Mouse (Mus musculus) right cerebral cortex, postnatal 10 days (tissue): ENCODE data around the gene Adat3.
A peak's percentile ranks its signal among the peaks of the same experiment; 100 is the strongest.
"Not testable (repeated sequence)": the region's sequence is repeated elsewhere in the genome, so short reads cannot be mapped to it uniquely, and the experiment has no call there.

Experiments used
- DNase-seq, 2 experiments: peaks; one replicate each; pipeline ENCODE4 v3.0.0; 2021; ENCODE audit warnings: low spot score in 2 of 2

The Adat3 gene

GRCm38 (mm10) chr10:80578131-80578750, 24.4 kb upstream of the Adat3 start:
- DNase-seq, result peak; percentile 81 to 86

DNA sequence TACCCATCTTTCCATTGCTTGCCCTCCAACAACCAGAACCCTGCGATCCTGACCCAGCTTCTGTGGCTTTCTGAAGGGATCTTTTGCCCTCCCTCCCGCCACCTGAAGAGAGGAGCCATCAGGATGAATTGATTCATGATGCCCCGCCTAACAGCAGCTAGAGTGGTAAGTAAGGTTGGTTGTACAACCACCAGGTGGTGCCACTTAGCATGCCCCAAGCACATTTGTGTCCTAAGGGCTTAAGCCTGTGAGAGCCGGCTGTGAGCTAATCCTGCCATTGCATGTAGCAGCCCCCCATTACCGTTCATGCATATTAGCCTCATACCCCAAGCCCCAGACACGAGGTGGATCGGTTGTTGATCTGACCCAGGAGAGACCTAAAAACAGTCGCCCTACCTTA, 23.8 kb upstream of the Adat3 start:
- peak; percentile 63 to 66 for DNase-seq

GRCm38 (mm10) chr10:80583047-80583446, 19.6 kb upstream of the Adat3 start:
- DNase-seq, result peak in 1 of 2 experiments; percentile 20

DNA sequence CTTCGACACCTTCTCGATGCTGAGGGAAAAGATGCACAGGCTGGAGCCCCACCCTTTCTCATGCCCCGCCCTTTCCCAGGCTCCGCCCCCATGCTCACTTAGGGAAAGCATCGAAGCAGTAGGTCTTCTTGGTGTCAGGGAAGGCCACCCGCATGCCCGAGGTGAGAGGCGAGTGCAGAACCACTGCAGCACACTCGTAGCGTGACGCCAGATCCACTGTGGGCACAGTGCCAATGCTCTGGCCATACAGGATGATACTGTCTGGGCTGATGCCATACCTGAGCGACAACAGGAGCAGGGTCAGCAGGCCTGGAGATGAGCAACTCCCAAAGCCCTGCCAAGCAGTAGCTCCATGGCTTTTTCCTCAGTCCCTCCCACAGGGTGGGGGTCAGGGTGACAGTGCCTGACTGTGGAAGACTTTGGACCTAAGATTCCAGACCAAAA, 18.6 kb upstream of the Adat3 start:
- peak in 1 of 2 experiments; percentile 38 for DNase-seq

DNA sequence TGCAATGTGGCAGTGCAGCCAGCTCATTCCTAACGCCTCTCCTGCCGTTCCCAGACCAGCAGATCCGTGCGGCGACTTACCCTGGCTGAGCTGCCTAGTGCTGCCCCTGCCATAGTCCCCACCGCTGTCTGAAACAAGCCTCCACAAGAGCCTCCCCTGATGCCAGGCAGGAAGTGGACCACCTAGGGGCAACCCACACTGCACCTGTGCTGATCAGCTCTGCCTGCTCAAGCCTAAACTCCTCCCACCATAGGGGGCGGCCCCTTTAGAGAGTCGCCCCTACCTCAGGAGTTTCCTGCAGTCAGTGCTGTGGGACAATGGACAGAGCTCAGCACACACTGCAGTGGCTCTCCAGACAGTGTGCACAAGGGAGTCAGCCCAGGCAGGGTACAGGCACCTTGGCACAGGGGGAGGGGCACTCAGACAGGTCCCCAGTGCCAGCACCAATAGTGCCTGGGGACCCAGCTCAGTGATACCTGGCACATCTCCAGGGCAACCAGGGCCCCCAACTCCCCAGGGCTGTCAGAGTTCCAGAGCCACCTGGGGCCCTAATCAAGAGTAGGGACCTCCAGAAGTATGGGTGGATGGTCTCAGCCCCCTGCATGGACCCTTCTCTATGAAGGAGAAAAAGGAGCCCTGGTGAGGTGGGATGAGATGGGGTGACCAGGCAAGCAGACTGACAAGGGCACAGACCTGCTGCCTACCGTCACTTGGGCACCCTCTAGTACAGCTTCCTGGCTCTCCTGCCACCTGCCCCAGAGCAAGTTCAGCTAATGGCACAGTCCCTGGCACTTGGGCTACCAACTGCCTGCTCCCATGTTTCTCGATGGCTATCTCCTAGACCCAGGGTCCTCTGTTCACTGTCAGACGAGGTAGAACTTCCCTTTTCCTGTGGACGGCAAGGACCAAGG, 17.8 kb upstream of the Adat3 start:
- DNase-seq, result peak in 1 of 2 experiments; percentile 33

DNA sequence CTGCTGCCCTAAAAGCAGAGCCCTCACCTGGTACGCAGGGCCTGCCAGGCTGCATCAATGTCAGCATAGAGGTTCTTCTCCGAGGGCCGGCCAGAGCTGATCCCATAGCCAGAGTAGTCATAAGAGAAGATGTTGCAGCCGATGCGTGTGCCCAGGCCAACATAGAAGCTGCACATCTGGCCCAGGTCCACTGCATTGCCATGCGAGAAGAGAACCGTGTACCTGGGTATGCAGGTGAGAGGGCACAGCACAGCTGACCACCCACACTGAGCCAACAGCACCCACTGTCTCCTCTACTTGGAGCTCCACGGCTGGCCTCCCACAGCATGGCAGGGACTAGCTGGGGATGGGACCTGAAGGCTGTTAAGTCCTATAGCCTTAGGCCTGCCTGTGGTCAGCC, 17.1 kb upstream of the Adat3 start:
- peak in 1 of 2 experiments; percentile 26 for DNase-seq

DNA sequence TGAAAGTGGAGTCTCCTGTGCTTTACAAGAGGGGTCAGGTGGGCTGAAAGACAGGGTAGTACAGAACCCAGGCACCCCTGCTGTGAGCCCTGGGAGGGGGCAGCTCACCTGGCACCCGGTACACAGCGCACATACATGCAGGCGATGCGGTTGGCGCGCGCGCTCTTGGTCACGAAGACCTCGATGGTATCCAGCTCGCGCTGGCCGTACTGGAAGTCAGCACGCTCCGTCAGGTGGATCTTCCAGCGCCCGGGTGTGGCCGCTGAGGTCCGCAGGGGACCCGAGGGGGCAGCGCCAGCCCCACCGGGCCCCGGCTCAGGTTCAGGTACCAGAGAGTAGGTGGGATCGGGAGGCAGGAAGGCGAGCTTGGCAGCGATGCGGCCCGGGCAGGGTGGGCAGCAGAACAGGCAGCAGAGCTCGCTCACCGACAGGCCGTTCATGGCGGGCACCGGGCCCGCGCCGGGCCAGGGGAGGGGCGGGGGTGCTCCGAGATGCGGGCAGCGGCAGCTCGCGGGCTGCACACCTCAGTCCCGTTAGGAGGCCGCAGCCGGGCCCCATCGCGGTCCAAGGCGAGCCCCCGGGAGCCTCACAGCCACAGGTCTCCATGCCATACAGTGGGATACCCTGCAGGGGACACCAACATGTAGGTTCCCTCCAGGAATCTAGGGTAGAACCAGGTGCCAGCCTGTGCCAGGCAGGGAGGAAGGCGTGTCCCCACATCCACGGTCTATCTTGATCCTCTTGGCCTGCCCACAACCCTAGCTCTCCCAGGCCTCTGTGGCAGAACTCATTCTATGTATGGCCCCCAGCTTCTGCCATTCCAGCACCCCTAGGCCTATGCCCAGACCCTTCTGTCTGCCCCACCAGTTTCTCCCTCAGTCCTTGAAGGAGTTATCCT, 16.0 kb upstream of the Adat3 start:
- peak in 1 of 2 experiments; percentile 37 for DNase-seq

DNA sequence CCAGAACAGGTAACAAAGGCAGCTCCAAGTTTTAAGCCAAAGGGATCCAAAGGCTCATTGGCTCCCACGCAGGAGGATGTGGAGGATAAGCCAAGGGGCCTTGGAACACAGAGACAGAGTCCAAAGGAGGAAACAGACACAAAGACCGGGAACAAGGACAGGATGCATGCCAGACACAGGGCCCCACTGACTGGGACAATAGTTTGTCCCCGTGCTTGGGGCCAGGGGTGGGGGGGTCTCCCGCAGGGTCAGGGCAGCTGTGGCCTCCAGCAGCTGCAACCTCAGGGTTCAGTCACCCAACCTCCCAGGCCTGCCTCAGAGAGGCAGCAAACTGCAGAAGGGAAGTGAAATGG, 15.4 kb upstream of the Adat3 start:
- DNase-seq, result peak in 1 of 2 experiments; percentile 32

GRCm38 (mm10) chr10:80589127-80589878, 13.4 kb upstream of the Adat3 start:
- peak; percentile 46 to 55 for DNase-seq

- DNase-seq, result peak; percentile 98
These were observed 12.5 kb upstream of the Adat3 start, which contains the start of gene Abhd17a for GRCm38 (mm10) chr10:80589879-80590854. Abhd17a (minus strand) TSS chr10:80590341.

DNA sequence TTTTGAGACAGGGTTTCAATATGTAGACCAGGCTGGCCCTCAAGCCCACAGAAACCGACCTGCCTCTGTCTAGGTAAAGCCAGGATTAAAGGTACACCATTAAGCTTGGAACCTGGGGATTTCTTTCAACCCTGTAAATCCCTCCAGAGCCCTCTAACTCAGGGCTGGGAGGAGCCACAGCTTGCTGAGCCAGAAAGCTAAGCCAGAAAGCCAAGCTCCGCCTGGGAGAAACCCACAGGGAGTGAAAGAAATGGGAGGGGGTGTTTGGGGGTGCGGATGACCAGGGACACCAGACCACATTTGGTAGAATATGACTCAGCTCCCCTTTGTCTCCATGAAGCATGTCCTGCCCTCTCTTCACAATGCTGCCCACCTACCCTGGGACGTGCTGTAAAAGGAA, 6.4 kb upstream of the Adat3 start:
- DNase-seq, result no peak

- no peak for DNase-seq
These were observed 684 bp downstream of the Adat3 start for GRCm38 (mm10) chr10:80603364-80603763.

GRCm38 (mm10) chr10:80604001-80604509, 1.4 kb downstream of the Adat3 start:
- DNase-seq, result no peak

DNA sequence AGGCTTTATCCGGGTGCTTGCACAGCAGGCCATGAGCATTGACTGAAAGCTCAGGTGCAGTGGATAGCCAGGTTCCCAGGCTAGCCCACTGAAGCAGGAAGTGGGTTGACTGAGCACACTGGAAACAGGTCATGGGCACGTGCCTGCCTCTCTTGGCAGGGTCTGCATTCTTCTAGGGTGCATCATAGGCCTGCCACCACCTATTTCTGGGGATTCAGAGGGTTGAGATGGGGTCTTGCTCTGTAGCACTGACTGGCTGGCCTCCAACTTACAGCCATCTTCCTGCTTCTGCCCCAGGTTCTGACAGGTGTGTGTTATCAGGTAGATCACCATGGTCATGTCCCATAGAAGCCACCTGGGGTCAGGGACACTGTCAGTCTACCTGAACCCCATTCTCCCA, 2.3 kb downstream of the Adat3 start:
- DNase-seq, result no peak

- DNase-seq, result not testable (repeated sequence)
These were observed 3.0 kb downstream of the Adat3 start, which contains the start of gene Gm49322 for GRCm38 (mm10) chr10:80605721-80606120. Gm49322 (plus strand) TSS chr10:80606021.

DNA sequence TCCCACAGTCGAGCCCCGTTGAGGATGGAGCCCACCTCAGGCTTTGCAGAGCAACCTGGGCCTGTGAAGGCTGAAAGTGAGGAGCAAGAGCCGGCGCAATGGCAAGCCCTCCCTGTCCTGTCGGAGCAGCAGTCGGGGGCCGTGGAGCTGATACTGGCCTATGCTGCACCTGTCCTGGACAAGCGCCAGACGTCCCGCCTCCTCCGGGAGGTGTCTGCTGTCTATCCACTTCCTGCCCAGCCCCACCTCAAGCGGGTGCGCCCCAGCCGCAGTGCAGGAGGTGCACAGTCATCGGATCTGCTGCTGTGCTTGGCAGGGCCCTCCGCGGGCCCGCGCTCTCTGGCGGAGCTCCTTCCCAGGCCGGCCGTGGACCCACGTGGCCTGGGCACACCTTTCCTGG, 3.6 kb downstream of the Adat3 start:
- DNase-seq, result no peak

DNA sequence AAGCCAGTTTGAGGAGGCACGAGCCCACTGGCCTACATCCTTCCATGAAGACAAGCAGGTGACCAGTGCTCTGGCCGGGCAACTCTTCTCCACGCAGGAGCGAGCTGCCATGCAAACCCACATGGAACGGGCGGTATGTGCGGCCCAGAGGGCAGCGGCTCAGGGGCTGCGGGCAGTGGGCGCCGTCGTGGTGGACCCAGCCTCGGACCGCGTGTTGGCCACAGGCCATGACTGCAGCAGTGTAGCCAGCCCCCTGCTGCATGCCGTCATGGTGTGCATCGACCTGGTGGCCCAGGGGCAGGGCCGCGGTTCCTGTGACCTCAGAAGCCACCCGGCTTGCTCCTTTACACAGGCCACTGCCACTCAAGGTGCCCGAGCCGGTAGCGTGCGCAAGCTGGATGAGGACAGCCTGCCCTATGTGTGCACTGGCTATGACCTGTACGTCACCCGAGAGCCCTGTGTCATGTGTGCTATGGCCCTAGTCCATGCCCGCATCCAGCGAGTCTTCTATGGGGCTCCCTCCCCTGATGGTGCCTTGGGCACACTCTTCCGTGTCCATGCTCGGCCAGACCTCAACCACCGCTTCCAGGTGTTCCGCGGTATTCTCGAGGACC, 4.2 kb downstream of the Adat3 start:
- DNase-seq, result no peak

DNA sequence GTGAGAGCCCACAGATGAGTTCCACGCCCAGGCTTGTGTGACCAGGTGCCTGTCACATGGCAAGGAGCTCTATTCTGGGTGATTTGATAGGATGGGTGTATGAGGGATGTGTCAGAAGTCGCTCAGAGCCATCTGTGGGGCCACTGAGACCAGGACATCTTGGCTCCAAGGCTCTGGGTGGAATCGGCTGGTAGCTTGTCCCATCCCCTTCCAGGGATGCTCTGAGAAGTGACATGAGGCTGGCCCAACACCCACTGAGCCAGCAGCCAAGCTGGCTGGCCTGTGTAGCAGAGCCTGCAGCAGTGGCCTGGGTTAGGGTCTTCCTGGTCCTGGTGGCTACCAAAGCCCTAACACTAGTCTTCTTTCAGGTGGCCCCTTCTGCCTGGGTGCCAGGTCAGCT, 5.8 kb downstream of the Adat3 start:
- DNase-seq, result no peak

GRCm38 (mm10) chr10:80609269-80609924, 6.7 kb downstream of the Adat3 start:
- DNase-seq, result no peak
